Mouse (Mus musculus) heart, postnatal 0 days (tissue): Measurements from ENCODE around the gene Jak1. TPM values are rescaled to one million over a fixed set of nuclear protein-coding genes. Genes with fewer than 3 reads are reported as not detected.

Experiments used
- ATAC-seq: fragments of 200-750 bp; cut with Nextera tagmentation; 2 replicates; pipeline ENCODE4 v1.8.0; 2017; ENCODE audit warnings: low read depth, moderate number of reproducible peaks, moderate library complexity; ENCODE audit not compliant: insufficient read depth
- DNase-seq: peaks from one replicate; pipeline ENCODE4 v3.0.0-alpha.2; 2016; ENCODE audit warnings: low spot score
- H3K27ac ChIP-seq: fragments of 300-500 bp; sonication (generic); 2 replicates; pipeline ENCODE4 v1.5.1; 2014; ENCODE audit warnings: low read depth, mild to moderate bottlenecking
- H3K27me3 ChIP-seq: fragments of 300-500 bp; sonication (generic); 2 replicates; pipeline ENCODE4 v1.6.1; 2014; ENCODE audit warnings: low read length, mixed read lengths; ENCODE audit not compliant: control insufficient read depth, insufficient read depth
- H3K36me3 ChIP-seq: fragments of 300-500 bp; sonication (generic); replicated peaks from 2 replicates; pipeline ENCODE4 v1.6.1; 2014; ENCODE audit warnings: low read length, mixed read lengths; ENCODE audit not compliant: control insufficient read depth, insufficient read depth
- H3K4me1 ChIP-seq: fragments of 300-500 bp; sonication (generic); 2 replicates; pipeline ENCODE4 v1.6.1; 2014; ENCODE audit warnings: antibody characterized with exemption; ENCODE audit not compliant: control insufficient read depth, insufficient read depth
- H3K4me2 ChIP-seq: fragments of 300-500 bp; sonication (generic); 2 replicates; pipeline ENCODE4 v1.6.1; 2014; ENCODE audit warnings: low read depth, mild to moderate bottlenecking, low read length, moderate library complexity
- H3K4me3 ChIP-seq: fragments of 300-500 bp; sonication (generic); 2 replicates; pipeline ENCODE4 v1.5.1; 2014; ENCODE audit warnings: low read depth, low read length
- H3K9ac ChIP-seq: fragments of 300-500 bp; sonication (generic); replicated peaks from 2 replicates; pipeline ENCODE4 v1.6.1; 2014; ENCODE audit warnings: low read depth, low read length, mixed read lengths
- H3K9me3 ChIP-seq: fragments of 300-500 bp; sonication (generic); replicated peaks from 2 replicates; pipeline ENCODE4 v1.6.1; 2016; ENCODE audit warnings: low read length; ENCODE audit not compliant: control insufficient read depth
- CTCF ChIP-seq: IDR thresholded peaks from 2 replicates; pipeline ENCODE4 v1.5.1; 2016; ENCODE audit warnings: antibody characterized with exemption, control low read depth, low read depth
- EP300 ChIP-seq: IDR thresholded peaks from 2 replicates; pipeline ENCODE4 v1.6.1; 2016; ENCODE audit warnings: antibody characterized with exemption, low read depth
- WGBS: fragments of 180-500 bp; shearing (Covaris S2); extraction: QIAGEN DNeasy Blood & Tissue Kit; methylation state at CpG from one replicate; pipeline ENCODE4 v1.1.7; 2014; 5-methylcytosine and 5-hydroxymethylcytosine counted together
- polyA plus RNA-seq: library from polyadenylated mRNA; unstranded; fragments of >200 nt; fragmentation: Nextera tagmentation; extraction: Ambion mirVana; gene quantifications from 2 replicates; pipeline ENCODE4 v1.2.1, GENCODE M21; 2015
- total RNA-seq: library from RNA; depleted of rRNA; stranded (reverse); fragments of >200 nt; gene quantifications from 2 replicates; pipeline ENCODE4 v1.2.3, GENCODE M21; 2014; ENCODE audit warnings: low replicate concordance

Gene Jak1
- total and polyA plus RNA-seq, 2 experiments from 2014 or later = 44.2 to 63.4 TPM

DNA sequence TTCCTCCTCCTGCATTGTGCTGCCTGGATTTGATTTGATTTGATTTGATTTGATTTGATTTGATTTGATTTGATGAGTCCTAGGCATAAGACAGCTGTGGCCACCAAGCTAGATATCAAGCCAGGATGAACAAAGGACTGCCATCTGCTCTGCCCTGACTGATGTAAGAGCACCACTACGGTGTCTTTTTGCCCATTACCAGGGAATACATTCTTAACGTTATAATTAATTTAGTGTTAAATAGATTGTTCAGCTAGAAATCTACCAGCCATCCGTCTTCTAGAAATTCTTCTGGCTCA lies 24.3 kb downstream of the Jak1 start:
- H3K27ac ChIP-seq = no peak overlapping the region
- ATAC-seq (no peak), DNase-seq (no peak)
- H3K4me2 ChIP-seq = no peak overlapping the region
- no peak overlapping the region for H3K4me3 ChIP-seq
- no peaks in the 10 kb centered on the region for H3K36me3 ChIP-seq
- no peaks in the 10 kb centered on the region for H3K9me3 ChIP-seq
- WGBS = 95% methylated on average over 3 of the region's 3 CpGs
- H3K4me1 ChIP-seq = peaks cover 31% of the 10 kb centered on the region
- no peak for TF ChIP-seq CTCF
- no peak for TF ChIP-seq EP300
- no peaks in the 10 kb centered on the region for H3K27me3 ChIP-seq
- H3K9ac ChIP-seq = no peak overlapping the region

- WGBS = 85% methylated on average over 5 of the region's 5 CpGs
- H3K4me3 ChIP-seq = no peak overlapping the region
- H3K4me1 ChIP-seq = peaks cover 29% of the 10 kb centered on the region
- no peaks in the 10 kb centered on the region for H3K9me3 ChIP-seq
- H3K4me2 ChIP-seq = no peak overlapping the region
- H3K9ac ChIP-seq = no peak overlapping the region
- ATAC-seq (no peak), DNase-seq (no peak)
- no peaks in the 10 kb centered on the region for H3K27me3 ChIP-seq
- no peak overlapping the region for H3K27ac ChIP-seq
- no peaks in the 10 kb centered on the region for H3K36me3 ChIP-seq
- TF ChIP-seq CTCF (no peak), EP300 (no peak)
Observed at GRCm38 (mm10) chr4:101240163-101240874, 24.8 kb downstream of the Jak1 start.

DNA sequence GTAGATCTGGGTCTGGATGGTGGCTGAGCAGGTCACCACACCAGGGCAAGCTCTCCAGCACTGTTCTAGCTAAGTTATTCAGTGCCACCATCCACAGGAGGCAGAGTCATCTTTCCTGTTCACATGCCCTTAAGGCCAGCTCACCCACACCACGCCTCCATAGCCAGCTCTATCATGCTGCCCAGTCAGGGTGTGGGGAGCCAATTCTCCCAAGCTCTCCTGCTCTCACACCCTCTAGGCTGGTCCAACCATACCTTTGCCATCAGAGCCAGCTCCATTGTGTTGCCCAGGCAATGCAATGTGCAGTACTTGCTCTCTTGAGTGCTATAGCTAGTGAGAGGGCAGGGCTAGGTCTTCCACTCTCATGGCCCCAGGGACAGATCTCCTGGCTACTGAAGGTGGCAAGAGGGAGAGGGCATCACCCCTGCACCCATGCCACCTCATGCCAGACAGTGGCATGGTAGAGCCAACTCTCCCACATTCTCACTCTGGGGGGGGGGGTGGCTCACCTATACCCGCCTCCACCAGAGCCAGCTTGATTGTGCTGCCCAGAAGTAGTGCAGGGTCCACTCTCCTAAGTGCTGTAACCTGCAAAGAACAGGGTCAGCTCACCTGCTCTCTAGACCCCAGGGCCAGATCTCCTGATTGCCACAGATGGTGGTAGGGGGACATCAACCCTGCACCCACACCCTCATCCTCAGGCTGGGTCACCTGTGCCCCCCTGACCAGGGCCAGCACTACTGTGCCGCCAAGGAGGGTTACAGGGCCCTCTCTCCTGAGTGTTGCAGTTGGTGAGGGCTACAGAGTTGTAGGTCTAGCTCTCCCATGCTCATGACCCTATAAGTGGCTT lies 25.5 kb downstream of the Jak1 start:
- WGBS = 100% methylated on average over 3 of the region's 3 CpGs
- ATAC-seq (no peak), DNase-seq (no peak)
- Histone ChIP-seq H3K4me2 (no peak overlapping the region), H3K27me3 (no peaks in the 10 kb centered on the region), H3K4me3 (no peak overlapping the region), H3K4me1 (peaks cover 26% of the 10 kb centered on the region), H3K9ac (no peak overlapping the region), H3K36me3 (no peaks in the 10 kb centered on the region), H3K9me3 (no peaks in the 10 kb centered on the region), H3K27ac (no peak overlapping the region)
- no peak for TF ChIP-seq EP300
- TF ChIP-seq CTCF = no peak

DNA sequence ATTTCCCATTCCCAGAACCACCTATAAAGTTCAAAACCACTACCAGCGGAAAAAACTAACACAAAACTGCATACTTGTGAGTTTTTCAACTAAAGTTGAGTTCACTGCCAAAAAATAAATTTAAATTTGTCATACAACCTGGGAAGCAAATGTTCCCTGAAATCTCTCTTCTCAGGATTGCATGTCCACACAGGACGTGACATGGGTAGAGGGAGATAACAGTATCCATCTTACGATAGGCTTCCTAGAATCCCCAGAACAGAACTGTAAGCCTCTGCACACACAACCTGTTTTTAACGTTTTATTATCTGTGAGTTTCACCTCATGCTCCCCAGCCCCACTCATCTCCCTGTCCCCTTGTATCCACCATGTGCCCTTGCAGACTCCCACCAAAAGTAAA lies 26.5 kb downstream of the Jak1 start:
- TF ChIP-seq CTCF (no peak), EP300 (no peak)
- Histone ChIP-seq H3K27ac (no peak overlapping the region), H3K4me3 (no peak overlapping the region), H3K4me2 (no peak overlapping the region), H3K9me3 (no peaks in the 10 kb centered on the region), H3K9ac (no peak overlapping the region), H3K27me3 (no peaks in the 10 kb centered on the region), H3K4me1 (peaks cover 24% of the 10 kb centered on the region), H3K36me3 (no peaks in the 10 kb centered on the region)
- WGBS = 49% methylated on average over 4 of the region's 4 CpGs
- DNase-seq (no peak), ATAC-seq (no peak)

DNA sequence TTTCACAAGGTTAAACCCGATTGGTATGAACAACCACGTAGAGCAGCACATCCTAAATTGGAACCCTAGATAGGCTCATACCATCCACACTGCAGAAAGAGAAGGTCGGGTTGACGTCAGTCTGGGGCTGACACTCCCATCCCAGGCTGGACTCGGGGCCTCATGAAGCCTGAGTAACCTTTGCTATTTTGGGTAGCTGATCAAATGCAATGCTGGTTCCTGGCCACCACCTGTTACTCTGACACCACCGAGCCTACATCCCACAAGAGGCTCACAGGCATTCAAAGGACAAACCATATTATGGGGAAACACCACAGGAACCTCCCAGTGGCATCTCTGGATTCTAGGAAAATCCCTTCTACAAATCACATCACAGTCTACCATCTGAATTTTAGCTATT lies 28.3 kb downstream of the Jak1 start:
- DNase-seq (no peak), ATAC-seq (peak; percentile 74)
- H3K4me1 ChIP-seq = peaks cover 24% of the 10 kb centered on the region
- TF ChIP-seq CTCF = no peak
- no peak for TF ChIP-seq EP300
- no peak overlapping the region for H3K9ac ChIP-seq
- H3K27me3 ChIP-seq = no peaks in the 10 kb centered on the region
- H3K36me3 ChIP-seq = no peaks in the 10 kb centered on the region
- no peak overlapping the region for H3K4me3 ChIP-seq
- WGBS = 33% methylated on average over 6 of the region's 6 CpGs
- H3K4me2 ChIP-seq = no peak overlapping the region
- H3K9me3 ChIP-seq = no peaks in the 10 kb centered on the region
- H3K27ac ChIP-seq = no peak overlapping the region
